Mouse (Mus musculus) E14TG2a.4 (cell line): ENCODE results near the gene Wnt5b.

Source experiments
- CTCF ChIP-seq: conservative IDR thresholded peaks from 2 replicates; pipeline ENCODE4 v1.5.1; 2014; ENCODE audit warnings: low read length
- NANOG ChIP-seq: IDR thresholded peaks from 2 replicates; pipeline ENCODE4 v1.6.1; 2014; ENCODE audit warnings: borderline replicate concordance, low read length, mixed read lengths

- TF ChIP-seq CTCF (no peak), NANOG (no peak)
These were observed 109.8 kb downstream of the Wnt5b start for GRCm38 (mm10) chr6:119434394-119434793.
